Mouse (Mus musculus): ENCODE measurements around the gene Tnfrsf26. TPM values are rescaled to one million over a fixed set of nuclear protein-coding genes. Genes with fewer than 3 reads are reported as not detected.
A peak's percentile ranks its signal among the peaks of the same experiment; 100 is the strongest.

The Tnfrsf26 gene
- polyA plus RNA-seq, 1 experiment from 2014 or later = 0.27 TPM

GRCm38 (mm10) chr7:143605321-143605720 lies 23.2 kb downstream of the Tnfrsf26 start:
- ATAC-seq (ENCODE audit: insufficient read depth, low FRiP score, low TSS enrichment) = no peak
- no peak for DNase-seq (ENCODE audit: low spot score)
- 92% methylated on average over 3 of the region's 3 CpGs for WGBS

DNA sequence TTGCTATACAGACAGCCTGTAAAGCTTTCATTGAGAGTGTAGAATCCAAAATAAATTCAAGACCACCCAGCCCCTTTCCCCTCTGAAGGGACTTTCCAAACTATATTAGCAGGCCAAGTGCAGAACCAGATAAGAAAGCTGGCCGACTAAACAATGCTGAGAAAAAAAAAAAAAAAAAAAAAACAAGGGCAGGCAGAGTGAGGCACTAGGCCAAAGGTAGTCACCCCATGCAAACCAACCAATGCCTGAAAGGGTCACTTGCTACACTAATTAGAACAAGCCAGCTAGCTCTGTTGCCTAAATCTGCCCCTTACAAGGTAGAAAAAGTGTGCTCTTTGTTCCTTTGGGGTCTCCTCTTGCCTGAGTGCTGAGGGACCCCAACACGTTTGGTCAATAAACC lies 23.6 kb downstream of the Tnfrsf26 start:
- no peak overlapping the region for H3K9ac ChIP-seq (ENCODE audit: low read length)
- no peak overlapping the region for H3K4me2 ChIP-seq (ENCODE audit: low read depth)
- no peak overlapping the region for H3K4me3 ChIP-seq (ENCODE audit: low read depth, low read length)
- DNase-seq (ENCODE audit: low spot score) (no peak), ATAC-seq (ENCODE audit: insufficient read depth, low FRiP score, low TSS enrichment) (no peak)
- WGBS = 78% methylated on average over 2 of the region's 2 CpGs
- no peaks in the 10 kb centered on the region for H3K36me3 ChIP-seq (ENCODE audit: control insufficient read depth, insufficient read depth, low read length)
- no peak overlapping the region for H3K27ac ChIP-seq (ENCODE audit: low read depth, low read length)
- H3K9me3 ChIP-seq (ENCODE audit: control insufficient read depth, low read length) = no peaks in the 10 kb centered on the region
- H3K4me1 ChIP-seq (ENCODE audit: control insufficient read depth, insufficient read depth, low read length) = no peaks in the 10 kb centered on the region
- H3K27me3 ChIP-seq (ENCODE audit: control insufficient read depth, insufficient read depth, low read length) = no peaks in the 10 kb centered on the region

More at GRCm38 (mm10) chr7:143605321-143605720, 23.2 kb downstream of the Tnfrsf26 start:
- no peak overlapping the region for H3K4me3 ChIP-seq (ENCODE audit: low read depth, low read length)
- H3K4me1 ChIP-seq (ENCODE audit: control insufficient read depth, insufficient read depth, low read length) = no peaks in the 10 kb centered on the region
- H3K4me2 ChIP-seq (ENCODE audit: low read depth) = no peak overlapping the region
- no peaks in the 10 kb centered on the region for H3K9me3 ChIP-seq (ENCODE audit: control insufficient read depth, low read length)
- no peaks in the 10 kb centered on the region for H3K36me3 ChIP-seq (ENCODE audit: control insufficient read depth, insufficient read depth, low read length)
- H3K9ac ChIP-seq (ENCODE audit: low read length) = no peak overlapping the region
- no peaks in the 10 kb centered on the region for H3K27me3 ChIP-seq (ENCODE audit: control insufficient read depth, insufficient read depth, low read length)
- H3K27ac ChIP-seq (ENCODE audit: low read depth, low read length) = no peak overlapping the region

- DNase-seq (ENCODE audit: low spot score) = no peak
- 86% methylated on average over 2 of the region's 2 CpGs for WGBS
Measured at GRCm38 (mm10) chr7:143601705-143602104, 26.8 kb downstream of the Tnfrsf26 start.

GRCm38 (mm10) chr7:143600231-143600740 lies 28.2 kb downstream of the Tnfrsf26 start:
- Histone ChIP-seq H3K4me1 (ENCODE audit: control insufficient read depth, insufficient read depth, low read length) (peaks cover 9% of the 10 kb centered on the region), H3K27me3 (ENCODE audit: control insufficient read depth, insufficient read depth, low read length) (no peaks in the 10 kb centered on the region), H3K27ac (ENCODE audit: low read depth, low read length) (no peak overlapping the region), H3K9me3 (ENCODE audit: control insufficient read depth, low read length) (no peaks in the 10 kb centered on the region), H3K4me3 (ENCODE audit: low read depth, low read length) (peak overlapping the region; percentile 66), H3K9ac (ENCODE audit: low read length) (no peak overlapping the region), H3K36me3 (ENCODE audit: control insufficient read depth, insufficient read depth, low read length) (no peaks in the 10 kb centered on the region), H3K4me2 (ENCODE audit: low read depth) (peak overlapping the region; percentile 96)
- DNase-seq (ENCODE audit: low spot score) = no peak
- no peak for ATAC-seq (ENCODE audit: insufficient read depth, low FRiP score, low TSS enrichment)
- WGBS = 9% methylated on average over 15 of the region's 15 CpGs

More at GRCm38 (mm10) chr7:143601705-143602104, 26.8 kb downstream of the Tnfrsf26 start:
- H3K9ac ChIP-seq (ENCODE audit: low read length) = no peak overlapping the region
- H3K4me1 ChIP-seq (ENCODE audit: control insufficient read depth, insufficient read depth, low read length) = peaks cover 9% of the 10 kb centered on the region
- H3K9me3 ChIP-seq (ENCODE audit: control insufficient read depth, low read length) = no peaks in the 10 kb centered on the region
- no peak overlapping the region for H3K27ac ChIP-seq (ENCODE audit: low read depth, low read length)
- no peak overlapping the region for H3K4me3 ChIP-seq (ENCODE audit: low read depth, low read length)
- ATAC-seq (ENCODE audit: insufficient read depth, low FRiP score, low TSS enrichment) = no peak
- no peaks in the 10 kb centered on the region for H3K36me3 ChIP-seq (ENCODE audit: control insufficient read depth, insufficient read depth, low read length)
- H3K27me3 ChIP-seq (ENCODE audit: control insufficient read depth, insufficient read depth, low read length) = no peaks in the 10 kb centered on the region
- H3K4me2 ChIP-seq (ENCODE audit: low read depth) = no peak overlapping the region

GRCm38 (mm10) chr7:143599428-143600230 lies 28.9 kb downstream of the Tnfrsf26 start, which contains the start of gene Cars:
Cars (minus strand) TSS chr7:143600090.
- DNase-seq (ENCODE audit: low spot score) = peak; percentile 95
- H3K4me1 ChIP-seq (ENCODE audit: control insufficient read depth, insufficient read depth, low read length) = peaks cover 9% of the 10 kb centered on the region
- peak within 1 kb of the TSS; percentile 66 for H3K4me3 ChIP-seq (ENCODE audit: low read depth, low read length)
- H3K4me2 ChIP-seq (ENCODE audit: low read depth) = peak within 1 kb of the TSS; percentile 96
- H3K36me3 ChIP-seq (ENCODE audit: control insufficient read depth, insufficient read depth, low read length) = no peaks in the 10 kb centered on the region
- peak within 1 kb of the TSS; percentile 72 for H3K9ac ChIP-seq (ENCODE audit: low read length)
- 2% methylated on average over 35 of the region's 35 CpGs for WGBS
- H3K27ac ChIP-seq (ENCODE audit: low read depth, low read length) = no peak within 1 kb of the TSS
- peak; percentile 97 for ATAC-seq (ENCODE audit: insufficient read depth, low FRiP score, low TSS enrichment)
- no peaks in the 10 kb centered on the region for H3K9me3 ChIP-seq (ENCODE audit: control insufficient read depth, low read length)
- no peaks in the 10 kb centered on the region for H3K27me3 ChIP-seq (ENCODE audit: control insufficient read depth, insufficient read depth, low read length)

GRCm38 (mm10) chr7:143594865-143595264 lies 33.7 kb downstream of the Tnfrsf26 start:
- H3K4me2 ChIP-seq (ENCODE audit: low read depth) = no peak overlapping the region
- WGBS = 64% methylated on average over 5 of the region's 5 CpGs
- peaks cover 9% of the 10 kb centered on the region for H3K4me1 ChIP-seq (ENCODE audit: control insufficient read depth, insufficient read depth, low read length)
- no peaks in the 10 kb centered on the region for H3K27me3 ChIP-seq (ENCODE audit: control insufficient read depth, insufficient read depth, low read length)
- DNase-seq (ENCODE audit: low spot score) = no peak
- H3K9me3 ChIP-seq (ENCODE audit: control insufficient read depth, low read length) = no peaks in the 10 kb centered on the region
- no peak overlapping the region for H3K27ac ChIP-seq (ENCODE audit: low read depth, low read length)
- ATAC-seq (ENCODE audit: insufficient read depth, low FRiP score, low TSS enrichment) = no peak
- peaks cover 2% of the 10 kb centered on the region; the same call in 1 of the 2 replicates for H3K36me3 ChIP-seq (ENCODE audit: control insufficient read depth, insufficient read depth, low read length)
- no peak overlapping the region for H3K4me3 ChIP-seq (ENCODE audit: low read depth, low read length)
- no peak overlapping the region for H3K9ac ChIP-seq (ENCODE audit: low read length)

DNA sequence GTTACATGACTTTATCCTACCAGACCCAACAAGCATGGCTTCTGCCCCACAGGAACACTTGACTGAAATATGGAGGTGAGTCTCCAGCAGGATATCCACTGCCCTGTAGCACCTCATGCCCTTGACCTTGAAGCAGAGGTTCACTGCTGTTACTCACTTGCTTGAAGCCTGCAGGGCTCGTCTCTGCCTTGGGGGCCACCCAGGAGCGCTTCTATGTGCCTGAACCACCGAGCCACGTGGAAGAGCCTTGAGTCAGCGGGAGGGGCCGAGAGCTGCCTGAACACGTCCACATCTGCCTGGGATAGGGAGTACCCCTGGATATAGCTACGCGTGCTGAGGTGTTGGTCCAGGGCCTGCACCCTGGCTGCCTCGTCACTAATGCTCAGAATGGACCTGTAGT lies 36.3 kb downstream of the Tnfrsf26 start:
- no peak overlapping the region for H3K27ac ChIP-seq (ENCODE audit: low read depth, low read length)
- H3K4me1 ChIP-seq (ENCODE audit: control insufficient read depth, insufficient read depth, low read length) = no peaks in the 10 kb centered on the region
- H3K4me3 ChIP-seq (ENCODE audit: low read depth, low read length) = no peak overlapping the region
- no peaks in the 10 kb centered on the region for H3K27me3 ChIP-seq (ENCODE audit: control insufficient read depth, insufficient read depth, low read length)
- WGBS = 92% methylated on average over 10 of the region's 10 CpGs
- H3K9ac ChIP-seq (ENCODE audit: low read length) = no peak overlapping the region
- H3K36me3 ChIP-seq (ENCODE audit: control insufficient read depth, insufficient read depth, low read length) = peaks cover 14% of the 10 kb centered on the region
- DNase-seq (ENCODE audit: low spot score) (no peak), ATAC-seq (ENCODE audit: insufficient read depth, low FRiP score, low TSS enrichment) (no peak)
- H3K9me3 ChIP-seq (ENCODE audit: control insufficient read depth, low read length) = no peaks in the 10 kb centered on the region
- no peak overlapping the region for H3K4me2 ChIP-seq (ENCODE audit: low read depth)

- no peak overlapping the region for H3K9ac ChIP-seq (ENCODE audit: low read length)
- no peaks in the 10 kb centered on the region for H3K9me3 ChIP-seq (ENCODE audit: control insufficient read depth, low read length)
- no peak overlapping the region for H3K27ac ChIP-seq (ENCODE audit: low read depth, low read length)
- no peaks in the 10 kb centered on the region for H3K4me1 ChIP-seq (ENCODE audit: control insufficient read depth, insufficient read depth, low read length)
- WGBS = 90% methylated on average over 4 of the region's 4 CpGs
- DNase-seq (ENCODE audit: low spot score) = no peak
- no peak overlapping the region for H3K4me2 ChIP-seq (ENCODE audit: low read depth)
- H3K4me3 ChIP-seq (ENCODE audit: low read depth, low read length) = no peak overlapping the region
- H3K27me3 ChIP-seq (ENCODE audit: control insufficient read depth, insufficient read depth, low read length) = no peaks in the 10 kb centered on the region
- no peak for ATAC-seq (ENCODE audit: insufficient read depth, low FRiP score, low TSS enrichment)
- H3K36me3 ChIP-seq (ENCODE audit: control insufficient read depth, insufficient read depth, low read length) = peaks cover 29% of the 10 kb centered on the region
Measured at GRCm38 (mm10) chr7:143588006-143588405, 40.5 kb downstream of the Tnfrsf26 start.

GRCm38 (mm10) chr7:143587586-143587985 lies 40.9 kb downstream of the Tnfrsf26 start:
- no peak overlapping the region for H3K4me2 ChIP-seq (ENCODE audit: low read depth)
- H3K4me1 ChIP-seq (ENCODE audit: control insufficient read depth, insufficient read depth, low read length) = no peaks in the 10 kb centered on the region
- H3K27me3 ChIP-seq (ENCODE audit: control insufficient read depth, insufficient read depth, low read length) = no peaks in the 10 kb centered on the region
- 91% methylated on average over 5 of the region's 5 CpGs for WGBS
- DNase-seq (ENCODE audit: low spot score) (no peak), ATAC-seq (ENCODE audit: insufficient read depth, low FRiP score, low TSS enrichment) (no peak)
- H3K9me3 ChIP-seq (ENCODE audit: control insufficient read depth, low read length) = no peaks in the 10 kb centered on the region
- H3K9ac ChIP-seq (ENCODE audit: low read length) = no peak overlapping the region
- peaks cover 32% of the 10 kb centered on the region for H3K36me3 ChIP-seq (ENCODE audit: control insufficient read depth, insufficient read depth, low read length)
- no peak overlapping the region for H3K4me3 ChIP-seq (ENCODE audit: low read depth, low read length)
- no peak overlapping the region for H3K27ac ChIP-seq (ENCODE audit: low read depth, low read length)
